Mouse (Mus musculus) midbrain, embryonic 10.5 days (tissue): ENCODE data around the gene Zfp747. TPM values are rescaled to one million over a fixed set of nuclear protein-coding genes. Genes with fewer than 3 reads are reported as not detected.
"Not testable (repeated sequence)": the region's sequence is repeated elsewhere in the genome, so short reads cannot be mapped to it uniquely, and the experiment has no call there.

Experiments used
- DNase-seq: peaks from one replicate; pipeline ENCODE4 v3.0.0-alpha.2; 2017; ENCODE audit warnings: low spot score
- H3K27ac ChIP-seq: fragments of 300-500 bp; sonication (generic); replicated peaks from 2 replicates; pipeline ENCODE4 v1.5.1; 2016; ENCODE audit warnings: mild to moderate bottlenecking
- H3K27me3 ChIP-seq: fragments of 300-500 bp; sonication (generic); 2 replicates; pipeline ENCODE4 v1.6.1; 2016; ENCODE audit warnings: low read depth, mild to moderate bottlenecking; ENCODE audit not compliant: poor library complexity, severe bottlenecking
- H3K36me3 ChIP-seq: fragments of 300-500 bp; sonication (generic); 2 replicates; pipeline ENCODE4 v1.6.1; 2016; ENCODE audit warnings: mild to moderate bottlenecking, moderate library complexity
- H3K4me1 ChIP-seq: fragments of 300-500 bp; sonication (generic); 2 replicates; pipeline ENCODE4 v1.6.1; 2016
- H3K4me3 ChIP-seq: fragments of 300-500 bp; sonication (generic); 2 replicates; pipeline ENCODE4 v1.5.1; 2016; ENCODE audit warnings: mild to moderate bottlenecking, moderate library complexity
- H3K9me3 ChIP-seq: fragments of 300-500 bp; sonication (generic); replicated peaks from 2 replicates; pipeline ENCODE4 v1.6.1; 2016; ENCODE audit warnings: mild to moderate bottlenecking
- WGBS: fragments of 180-500 bp; shearing (Covaris S2); methylation state at CpG from one replicate; pipeline ENCODE4 v1.1.7; 2016; 5-methylcytosine and 5-hydroxymethylcytosine counted together
- polyA plus RNA-seq: library from polyadenylated mRNA; unstranded; fragments of >200 nt; fragmentation: Nextera tagmentation; extraction: Ambion mirVana; gene quantifications from 2 replicates; pipeline ENCODE4 v1.2.1, GENCODE M21; 2016

Zfp747 gene
- polyA plus RNA-seq, 1 experiment from 2014 or later = 8.6 TPM

DNA sequence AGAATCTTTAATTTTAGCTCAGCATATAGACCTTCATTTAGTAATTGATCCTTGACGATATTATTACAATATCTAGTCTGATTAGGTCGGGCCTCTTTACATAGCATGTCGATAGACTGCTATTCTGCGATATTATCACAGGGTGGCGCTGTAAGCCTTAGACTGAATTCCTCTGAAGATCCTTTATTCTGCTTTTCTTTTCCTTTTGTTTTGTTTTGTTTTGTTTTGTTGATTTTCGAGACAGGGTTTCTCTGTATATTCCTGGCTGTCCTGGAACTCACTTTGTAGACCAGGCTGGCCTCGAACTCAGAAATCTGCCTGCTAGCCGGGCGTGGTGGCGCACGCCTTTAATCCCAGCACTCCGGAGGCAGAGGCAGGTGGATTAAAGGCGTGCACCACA, 13.4 kb downstream of the Zfp747 start:
- H3K4me3 ChIP-seq = peak overlapping the region; percentile 20; the same call in 1 of the 2 replicates
- H3K36me3 ChIP-seq, H3K9me3 ChIP-seq, H3K27ac ChIP-seq: not testable (repeated sequence)
- peaks cover 18% of the 10 kb centered on the region for H3K4me1 ChIP-seq
- peaks cover 39% of the 10 kb centered on the region for H3K27me3 ChIP-seq
- DNase-seq = peak; percentile 22
- WGBS = 23% methylated on average over 13 of the region's 13 CpGs

DNA sequence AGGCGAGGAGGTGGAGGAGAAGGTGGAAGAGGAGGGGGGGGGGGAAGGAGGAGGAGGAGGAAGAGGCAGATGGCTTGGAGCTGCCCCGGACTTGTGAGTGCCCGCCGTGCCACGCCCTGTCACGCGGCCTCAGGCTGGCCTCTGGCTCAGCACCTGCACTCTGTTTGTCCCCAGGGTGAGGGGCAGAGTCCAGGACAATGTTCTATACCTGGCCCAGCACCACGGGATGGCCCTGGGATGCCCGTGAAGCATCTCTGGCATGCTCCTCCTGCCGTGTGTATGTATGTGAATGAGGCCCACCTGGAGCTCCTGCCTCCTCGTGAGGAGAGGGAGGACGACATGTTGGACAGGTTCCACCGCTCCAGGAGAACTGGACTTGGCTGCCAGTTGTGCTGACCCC, 14.4 kb downstream of the Zfp747 start:
- no peaks in the 10 kb centered on the region for H3K36me3 ChIP-seq
- H3K9me3 ChIP-seq = no peaks in the 10 kb centered on the region
- H3K27ac ChIP-seq = no peak overlapping the region
- H3K4me1 ChIP-seq = peaks cover 18% of the 10 kb centered on the region
- WGBS = 57% methylated on average over 13 of the region's 13 CpGs
- DNase-seq = no peak
- no peak overlapping the region for H3K4me3 ChIP-seq
- H3K27me3 ChIP-seq = peaks cover 39% of the 10 kb centered on the region

DNA sequence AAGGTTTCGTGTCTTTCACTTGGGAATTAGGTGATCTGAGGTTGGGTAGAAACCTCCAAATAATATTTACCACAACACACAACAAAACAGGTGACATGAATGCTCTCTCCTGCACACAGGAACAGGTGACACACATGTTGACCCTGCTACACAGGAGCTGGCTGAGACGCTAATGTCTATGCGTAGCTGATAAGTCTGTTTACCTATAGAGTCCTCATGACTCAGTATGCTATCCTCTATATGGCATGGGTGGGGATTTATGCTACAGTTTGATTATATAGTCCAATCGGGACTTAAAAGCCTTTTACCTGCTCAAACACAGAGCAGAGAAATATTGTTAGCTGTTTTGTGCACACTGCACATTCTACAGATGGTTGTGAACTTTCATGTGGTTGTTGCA, 15.6 kb downstream of the Zfp747 start:
- DNase-seq = no peak
- Histone ChIP-seq H3K4me3 (no peak overlapping the region), H3K27me3 (peaks cover 37% of the 10 kb centered on the region), H3K36me3 (no peaks in the 10 kb centered on the region), H3K9me3 (no peaks in the 10 kb centered on the region), H3K27ac (no peak overlapping the region), H3K4me1 (peaks cover 18% of the 10 kb centered on the region)
- 80% methylated on average over 4 of the region's 4 CpGs for WGBS

DNA sequence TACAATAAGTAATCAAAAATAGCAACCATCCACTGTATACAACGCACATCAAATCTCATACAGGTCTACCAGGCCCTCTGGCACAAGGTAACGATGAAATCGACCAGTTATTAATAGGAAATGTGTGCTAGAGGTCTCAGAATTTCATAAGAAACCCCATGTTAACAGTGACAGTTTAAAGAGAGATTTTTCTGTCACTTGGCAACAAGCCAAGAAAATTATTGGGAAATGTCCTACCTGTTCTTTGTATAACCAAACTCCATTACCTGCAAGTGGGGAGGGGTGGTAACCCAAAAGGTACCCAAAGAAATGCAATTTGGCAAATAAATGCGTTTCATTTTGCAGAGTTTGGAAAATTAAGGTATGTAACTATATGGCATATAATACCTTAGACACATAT, 17.4 kb downstream of the Zfp747 start:
- DNase-seq = no peak
- H3K36me3 ChIP-seq = no peaks in the 10 kb centered on the region
- peaks cover 6% of the 10 kb centered on the region for H3K4me1 ChIP-seq
- no peak overlapping the region for H3K27ac ChIP-seq
- no peaks in the 10 kb centered on the region; the same call in 1 of the 2 replicates for H3K9me3 ChIP-seq
- WGBS = 66% methylated on average over 4 of the region's 4 CpGs
- H3K27me3 ChIP-seq = peaks cover 21% of the 10 kb centered on the region
- no peak overlapping the region for H3K4me3 ChIP-seq

DNA sequence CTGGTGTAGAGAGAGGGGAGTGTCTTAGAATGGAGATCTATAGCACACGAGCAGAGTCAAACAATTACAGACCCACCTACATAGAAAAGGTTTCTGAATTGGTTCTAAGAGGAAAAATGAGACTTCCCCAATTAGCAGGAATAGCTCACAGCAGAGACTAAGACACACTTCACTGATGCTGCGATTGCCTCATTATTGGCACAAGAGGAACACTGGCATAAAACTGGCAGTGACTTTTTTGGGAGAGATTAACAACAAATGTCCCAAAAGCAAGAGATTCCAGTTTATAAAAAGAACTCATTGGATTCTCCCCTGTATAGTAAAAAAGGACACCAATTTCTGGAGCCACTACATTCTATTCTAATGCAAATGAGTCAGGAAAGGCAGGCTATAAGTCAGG, 18.0 kb downstream of the Zfp747 start:
- no peak overlapping the region for H3K4me3 ChIP-seq
- no peaks in the 10 kb centered on the region for H3K36me3 ChIP-seq
- no peak for DNase-seq
- no peaks in the 10 kb centered on the region; the same call in 1 of the 2 replicates for H3K9me3 ChIP-seq
- 65% methylated on average over 2 of the region's 2 CpGs for WGBS
- H3K27me3 ChIP-seq = peaks cover 15% of the 10 kb centered on the region
- H3K4me1 ChIP-seq = no peaks in the 10 kb centered on the region
- H3K27ac ChIP-seq = no peak overlapping the region

- DNase-seq = no peak
- Histone ChIP-seq H3K4me3 (no peak overlapping the region), H3K27ac (no peak overlapping the region), H3K27me3 (no peaks in the 10 kb centered on the region), H3K9me3 (no peaks in the 10 kb centered on the region; the same call in 1 of the 2 replicates), H3K4me1 (no peaks in the 10 kb centered on the region), H3K36me3 (no peaks in the 10 kb centered on the region)
- 69% methylated on average over 3 of the region's 3 CpGs for WGBS
Observed at GRCm38 (mm10) chr7:127355796-127356195, 20.1 kb downstream of the Zfp747 start.

DNA sequence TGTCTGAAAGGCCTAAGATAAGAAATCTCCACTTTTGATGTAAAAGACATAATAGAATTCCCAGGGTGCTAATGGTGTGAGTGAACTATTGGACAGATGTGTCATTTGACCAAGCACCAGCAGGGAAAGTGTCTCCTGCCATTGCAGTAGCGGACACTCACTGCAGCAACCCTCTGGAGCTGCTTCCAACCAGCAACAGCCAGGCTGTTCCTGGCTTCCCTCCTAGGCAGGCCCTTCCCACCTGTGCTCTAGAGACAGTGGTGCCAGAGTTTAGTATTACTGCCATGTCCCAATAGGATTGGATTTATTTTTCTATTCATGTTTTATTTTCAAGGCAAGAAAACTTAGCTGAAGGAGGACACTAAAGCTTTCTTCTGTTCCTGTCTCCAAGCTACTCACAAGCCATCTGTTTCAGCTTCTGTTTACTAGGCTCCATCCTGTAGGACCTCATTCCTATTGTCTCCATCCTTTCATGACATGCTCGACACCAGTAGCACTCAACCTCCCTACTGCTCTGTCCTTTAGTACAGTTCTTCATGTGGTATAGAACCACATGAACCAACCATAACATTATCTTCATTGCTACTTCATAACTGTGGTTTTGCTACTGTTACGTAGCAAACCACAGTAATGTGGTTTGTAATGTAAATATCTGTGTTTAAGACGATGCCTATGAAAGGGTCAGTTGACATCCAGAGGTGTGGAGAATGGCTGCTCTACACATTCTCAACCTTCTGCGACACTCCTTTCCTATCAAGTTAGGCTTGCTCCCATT, 24.4 kb downstream of the Zfp747 start:
- Histone ChIP-seq H3K27me3 (no peaks in the 10 kb centered on the region), H3K9me3 (no peaks in the 10 kb centered on the region; the same call in 1 of the 2 replicates), H3K27ac (no peak overlapping the region), H3K4me1 (peaks cover 9% of the 10 kb centered on the region), H3K36me3 (no peaks in the 10 kb centered on the region), H3K4me3 (no peak overlapping the region)
- no peak for DNase-seq
- 87% methylated on average over 5 of the region's 5 CpGs for WGBS

GRCm38 (mm10) chr7:127346676-127347075, 29.2 kb downstream of the Zfp747 start:
- no peaks in the 10 kb centered on the region for H3K27me3 ChIP-seq
- H3K9me3 ChIP-seq = no peaks in the 10 kb centered on the region
- peak overlapping the region; percentile 97 for H3K27ac ChIP-seq
- 14% methylated on average over 8 of the region's 8 CpGs for WGBS
- DNase-seq = no peak
- peak overlapping the region; percentile 95 for H3K4me3 ChIP-seq
- peaks cover 27% of the 10 kb centered on the region for H3K36me3 ChIP-seq
- H3K4me1 ChIP-seq = peaks cover 31% of the 10 kb centered on the region

- Histone ChIP-seq H3K36me3 (peaks cover 35% of the 10 kb centered on the region), H3K9me3 (no peaks in the 10 kb centered on the region), H3K27ac (peak within 1 kb of the TSS; percentile 97), H3K4me1 (peaks cover 31% of the 10 kb centered on the region), H3K27me3 (no peaks in the 10 kb centered on the region), H3K4me3 (peak within 1 kb of the TSS; percentile 95)
- DNase-seq = peak; percentile 96
- under 1% methylated on average over 76 of the region's 76 CpGs for WGBS
Observed at GRCm38 (mm10) chr7:127345512-127346325, 30.1 kb downstream of the Zfp747 start, which contains the start of gene Zfp768. Zfp768 (minus strand) TSS chr7:127345589.

GRCm38 (mm10) chr7:127345092-127345491, 30.8 kb downstream of the Zfp747 start:
- H3K4me1 ChIP-seq = peaks cover 31% of the 10 kb centered on the region
- DNase-seq = no peak
- H3K27ac ChIP-seq = peak overlapping the region; percentile 97
- WGBS = under 1% methylated on average over 42 of the region's 42 CpGs
- no peaks in the 10 kb centered on the region for H3K27me3 ChIP-seq
- no peaks in the 10 kb centered on the region for H3K9me3 ChIP-seq
- H3K36me3 ChIP-seq = peaks cover 35% of the 10 kb centered on the region
- H3K4me3 ChIP-seq = peak overlapping the region; percentile 95

DNA sequence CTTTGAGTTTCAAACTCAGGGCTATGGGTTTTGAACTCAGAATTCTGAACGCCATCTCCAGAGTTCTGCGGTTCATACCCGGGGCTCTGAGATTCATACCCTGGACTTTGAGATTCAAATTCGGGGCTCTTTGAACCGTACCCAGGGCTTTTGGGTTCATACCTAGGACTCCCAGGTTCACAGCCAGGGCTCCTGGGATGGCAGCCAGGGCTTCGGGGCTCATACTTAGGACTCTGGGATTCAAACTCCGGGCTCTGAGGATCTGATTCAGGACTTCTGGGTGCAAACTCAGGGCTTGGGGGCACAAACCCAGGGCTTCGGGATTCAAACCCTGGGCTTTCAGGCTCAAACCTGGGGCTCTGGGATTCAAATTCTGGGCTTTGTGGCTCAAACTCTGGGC, 31.5 kb downstream of the Zfp747 start:
- H3K36me3 ChIP-seq = peaks cover 35% of the 10 kb centered on the region
- peak overlapping the region; percentile 97; the same call in 1 of the 2 replicates for H3K27ac ChIP-seq
- peaks cover 31% of the 10 kb centered on the region for H3K4me1 ChIP-seq
- H3K4me3 ChIP-seq = peak overlapping the region; percentile 95
- H3K27me3 ChIP-seq = no peaks in the 10 kb centered on the region
- no peaks in the 10 kb centered on the region for H3K9me3 ChIP-seq
- 93% methylated on average over 8 of the region's 8 CpGs for WGBS
- no peak for DNase-seq

GRCm38 (mm10) chr7:127343351-127344019, 32.4 kb downstream of the Zfp747 start:
- no peak for DNase-seq
- Histone ChIP-seq H3K4me1 (peaks cover 31% of the 10 kb centered on the region), H3K27me3 (no peaks in the 10 kb centered on the region), H3K36me3 (peaks cover 35% of the 10 kb centered on the region), H3K9me3 (no peaks in the 10 kb centered on the region), H3K4me3 (peak overlapping the region; percentile 95; the same call in 1 of the 2 replicates), H3K27ac (no peak overlapping the region)
- whole genome bisulfite sequencing = 95% methylated on average over 38 of the region's 38 CpGs
